Mouse (Mus musculus): ENCODE results near the gene Dpm3. TPM values are rescaled to one million over a fixed set of nuclear protein-coding genes. Genes with fewer than 3 reads are reported as not detected.
"Not testable (repeated sequence)": the region's sequence is repeated elsewhere in the genome, so short reads cannot be mapped to it uniquely, and the experiment has no call there.

Gene Dpm3
- polyA plus RNA-seq, 1 experiment from 2014 or later = 182 TPM

GRCm38 (mm10) chr3:89215853-89216252 is 43.3 kb upstream of the Dpm3 start:
- Histone ChIP-seq H3K4me3 (replicated peaks; ENCODE audit: low read depth, low read length) (peak overlapping the region; percentile 66; the same call in 1 of the 2 replicates), H3K36me3 (ENCODE audit: insufficient read depth, low read length) (no peaks in the 10 kb centered on the region), H3K27ac (no peak overlapping the region), H3K9ac (ENCODE audit: low read depth, low read length) (no peak overlapping the region), H3K4me1 (replicated peaks; ENCODE audit: insufficient read depth, low read length) (peaks cover 15% of the 10 kb centered on the region), H3K27me3 (ENCODE audit: insufficient read depth, low read length) (no peaks in the 10 kb centered on the region), H3K4me2 (ENCODE audit: low read length) (peak overlapping the region; percentile 77), H3K9me3 (replicated peaks; ENCODE audit: low read length) (no peaks in the 10 kb centered on the region)
- ATAC-seq (replicated peaks; ENCODE audit: low FRiP score, low read depth) (peak; percentile 17; the same call in 1 of the 2 replicates), DNase-seq (ENCODE audit: low spot score) (peak; percentile 94)
- TF ChIP-seq CTCF (IDR thresholded peaks at IDR 0.05; ENCODE audit: low read depth) = peak; percentile 93
- 0% methylated on average over 6 of the region's 6 CpGs for WGBS

GRCm38 (mm10) chr3:89216407-89216806 is 42.8 kb upstream of the Dpm3 start:
- WGBS = 79% methylated on average over 7 of the region's 7 CpGs
- H3K9ac ChIP-seq (ENCODE audit: low read depth, low read length); H3K27me3 ChIP-seq (ENCODE audit: insufficient read depth, low read length); DNase-seq (ENCODE audit: low spot score); H3K9me3 ChIP-seq (replicated peaks; ENCODE audit: low read length); H3K4me3 ChIP-seq (replicated peaks; ENCODE audit: low read depth, low read length); ATAC-seq (replicated peaks; ENCODE audit: low FRiP score, low read depth); H3K36me3 ChIP-seq (ENCODE audit: insufficient read depth, low read length); H3K27ac ChIP-seq; H3K4me2 ChIP-seq (ENCODE audit: low read length): not testable (repeated sequence)
- H3K4me1 ChIP-seq (replicated peaks; ENCODE audit: insufficient read depth, low read length) = peaks cover 15% of the 10 kb centered on the region

GRCm38 (mm10) chr3:89218271-89218670 is 40.9 kb upstream of the Dpm3 start:
- H3K4me1 ChIP-seq (replicated peaks; ENCODE audit: insufficient read depth, low read length) = peaks cover 7% of the 10 kb centered on the region
- H3K4me2 ChIP-seq (ENCODE audit: low read length) = no peak overlapping the region
- no peaks in the 10 kb centered on the region for H3K9me3 ChIP-seq (replicated peaks; ENCODE audit: low read length)
- H3K36me3 ChIP-seq (ENCODE audit: insufficient read depth, low read length) = no peaks in the 10 kb centered on the region
- DNase-seq (ENCODE audit: low spot score) = no peak
- 68% methylated on average over 1 of the region's 1 CpGs for WGBS
- ATAC-seq (replicated peaks; ENCODE audit: low FRiP score, low read depth) = no peak
- no peaks in the 10 kb centered on the region for H3K27me3 ChIP-seq (ENCODE audit: insufficient read depth, low read length)
- H3K27ac ChIP-seq = no peak overlapping the region
- no peak for TF ChIP-seq CTCF (IDR thresholded peaks at IDR 0.05; ENCODE audit: low read depth)
- H3K4me3 ChIP-seq (replicated peaks; ENCODE audit: low read depth, low read length) = no peak overlapping the region
- H3K9ac ChIP-seq (ENCODE audit: low read depth, low read length) = no peak overlapping the region

- no peaks in the 10 kb centered on the region for H3K9me3 ChIP-seq (replicated peaks; ENCODE audit: low read length)
- no peaks in the 10 kb centered on the region for H3K27me3 ChIP-seq (ENCODE audit: insufficient read depth, low read length)
- H3K4me1 ChIP-seq (replicated peaks; ENCODE audit: insufficient read depth, low read length) = peaks cover 6% of the 10 kb centered on the region
- no peak overlapping the region for H3K4me3 ChIP-seq (replicated peaks; ENCODE audit: low read depth, low read length)
- no peak overlapping the region for H3K4me2 ChIP-seq (ENCODE audit: low read length)
- H3K36me3 ChIP-seq (ENCODE audit: insufficient read depth, low read length) = no peaks in the 10 kb centered on the region
- WGBS = 25% methylated on average over 8 of the region's 8 CpGs
- TF ChIP-seq CTCF (IDR thresholded peaks at IDR 0.05; ENCODE audit: low read depth) = no peak
- no peak for DNase-seq (ENCODE audit: low spot score)
- no peak overlapping the region for H3K9ac ChIP-seq (ENCODE audit: low read depth, low read length)
- no peak for ATAC-seq (replicated peaks; ENCODE audit: low FRiP score, low read depth)
- no peak overlapping the region for H3K27ac ChIP-seq
These were observed 39.6 kb upstream of the Dpm3 start for GRCm38 (mm10) chr3:89219546-89219945.

- no peak overlapping the region for H3K4me3 ChIP-seq (replicated peaks; ENCODE audit: low read depth, low read length)
- no peaks in the 10 kb centered on the region for H3K9me3 ChIP-seq (replicated peaks; ENCODE audit: low read length)
- H3K9ac ChIP-seq (ENCODE audit: low read depth, low read length) = no peak overlapping the region
- H3K27ac ChIP-seq = no peak overlapping the region
- no peak for DNase-seq (ENCODE audit: low spot score)
- no peaks in the 10 kb centered on the region for H3K36me3 ChIP-seq (ENCODE audit: insufficient read depth, low read length)
- 84% methylated on average over 5 of the region's 5 CpGs for WGBS
- ATAC-seq (replicated peaks; ENCODE audit: low FRiP score, low read depth) = no peak
- no peak for TF ChIP-seq CTCF (IDR thresholded peaks at IDR 0.05; ENCODE audit: low read depth)
- no peaks in the 10 kb centered on the region for H3K27me3 ChIP-seq (ENCODE audit: insufficient read depth, low read length)
- H3K4me1 ChIP-seq (replicated peaks; ENCODE audit: insufficient read depth, low read length) = peaks cover 3% of the 10 kb centered on the region; the same call in 1 of the 2 replicates
- H3K4me2 ChIP-seq (ENCODE audit: low read length) = no peak overlapping the region
These were observed 38.0 kb upstream of the Dpm3 start for GRCm38 (mm10) chr3:89221167-89221566.

GRCm38 (mm10) chr3:89224796-89225195 is 34.4 kb upstream of the Dpm3 start:
- no peak for DNase-seq (ENCODE audit: low spot score)
- no peak overlapping the region for H3K4me2 ChIP-seq (ENCODE audit: low read length)

GRCm38 (mm10) chr3:89225321-89225815 is 33.8 kb upstream of the Dpm3 start:
- Histone ChIP-seq H3K4me3 (replicated peaks; ENCODE audit: low read depth, low read length) (no peak overlapping the region), H3K27me3 (ENCODE audit: insufficient read depth, low read length) (no peaks in the 10 kb centered on the region), H3K4me1 (replicated peaks; ENCODE audit: insufficient read depth, low read length) (peaks cover 24% of the 10 kb centered on the region), H3K27ac (no peak overlapping the region), H3K9ac (ENCODE audit: low read depth, low read length) (no peak overlapping the region), H3K9me3 (replicated peaks; ENCODE audit: low read length) (no peaks in the 10 kb centered on the region), H3K4me2 (ENCODE audit: low read length) (no peak overlapping the region), H3K36me3 (ENCODE audit: insufficient read depth, low read length) (no peaks in the 10 kb centered on the region)
- 69% methylated on average over 12 of the region's 12 CpGs for WGBS
- DNase-seq (ENCODE audit: low spot score) = no peak
- ATAC-seq (replicated peaks; ENCODE audit: low FRiP score, low read depth) = no peak
- no peak for TF ChIP-seq CTCF (IDR thresholded peaks at IDR 0.05; ENCODE audit: low read depth)

More at GRCm38 (mm10) chr3:89224796-89225195, 34.4 kb upstream of the Dpm3 start:
- Histone ChIP-seq H3K9ac (ENCODE audit: low read depth, low read length) (no peak overlapping the region), H3K27me3 (ENCODE audit: insufficient read depth, low read length) (no peaks in the 10 kb centered on the region), H3K27ac (no peak overlapping the region), H3K4me3 (replicated peaks; ENCODE audit: low read depth, low read length) (no peak overlapping the region), H3K4me1 (replicated peaks; ENCODE audit: insufficient read depth, low read length) (peaks cover 24% of the 10 kb centered on the region), H3K36me3 (ENCODE audit: insufficient read depth, low read length) (no peaks in the 10 kb centered on the region), H3K9me3 (replicated peaks; ENCODE audit: low read length) (no peaks in the 10 kb centered on the region)
- WGBS = 80% methylated on average over 11 of the region's 11 CpGs
- no peak for ATAC-seq (replicated peaks; ENCODE audit: low FRiP score, low read depth)
- no peak for TF ChIP-seq CTCF (IDR thresholded peaks at IDR 0.05; ENCODE audit: low read depth)
